Mouse (Mus musculus) effector memory CD4-positive, alpha-beta T cell, adult 7 months (primary cell): ENCODE measurements around the gene Gadd45g. TPM values are rescaled to one million over a fixed set of nuclear protein-coding genes. Genes with fewer than 3 reads are reported as not detected.

ENCODE experiments used
- polyA plus RNA-seq: library from polyadenylated mRNA; unstranded; fragments of 100-300 nt; shearing (Covaris generic); gene quantifications from one replicate; pipeline ENCODE4 v1.2.1, GENCODE M21; 2017

The Gadd45g gene
- polyA plus RNA-seq = 5.3 TPM

GRCm38 (mm10) chr13:51846301-51846867, at the start of gene Gadd45g:
TSS of gene Gadd45g (plus strand) at chr13:51846678.

Other genes with a start within 250 kb of the Gadd45g start
- 212 TPM for gene Cks2, start 201.4 kb upstream of the Gadd45g start, polyA plus RNA-seq
- gene Secisbp2, start 195.0 kb upstream of the Gadd45g start, polyA plus RNA-seq = 42.6 TPM
- gene Sema4d, start 52.9 kb upstream of the Gadd45g start, polyA plus RNA-seq = 156 TPM